Mouse (Mus musculus): ENCODE data around the gene Glrp1. TPM values are rescaled to one million over a fixed set of nuclear protein-coding genes. Genes with fewer than 3 reads are reported as not detected.

Gene Glrp1
- total and polyA plus RNA-seq, 2 experiments from 2014 or later: 0.26 TPM; not detected in 1

DNA sequence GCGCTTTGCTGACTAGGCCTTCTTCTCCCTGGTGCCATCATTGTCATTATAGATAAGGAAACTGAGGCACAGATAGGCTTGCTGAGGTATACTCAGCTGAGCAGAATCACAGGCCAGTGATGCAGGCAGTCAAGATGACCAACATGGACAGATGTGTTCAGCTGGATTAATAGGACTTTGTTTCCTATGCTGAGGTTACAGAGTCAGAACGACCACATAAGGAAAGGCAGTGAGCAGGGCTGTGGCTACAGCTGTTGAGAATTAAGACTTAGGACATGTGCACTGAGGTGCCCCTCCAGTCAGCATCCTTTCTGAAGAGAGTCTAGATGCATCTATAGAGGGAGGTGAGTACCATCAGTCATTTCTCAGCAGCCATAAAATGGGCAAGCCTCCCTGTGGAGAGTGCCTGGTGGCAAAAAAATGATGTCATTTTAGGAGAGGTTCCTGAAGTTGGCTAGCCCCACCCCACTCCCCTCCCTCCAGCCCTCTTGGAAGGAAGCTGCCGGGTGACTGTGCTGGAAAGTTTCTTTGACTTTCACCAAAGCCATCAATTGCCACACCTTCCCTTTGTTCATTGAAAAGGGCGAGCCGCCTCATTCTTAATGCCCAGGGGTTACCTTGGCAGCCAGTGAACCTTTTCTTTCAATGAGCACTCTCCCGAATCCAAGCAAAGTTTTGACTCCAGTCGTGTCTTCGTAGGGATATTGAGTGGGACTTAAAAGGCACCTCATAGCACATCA, 43.4 kb downstream of the Glrp1 start:
- 70% methylated on average over 8 of the region's 8 CpGs for WGBS
- Histone ChIP-seq H3K36me3 (replicated peaks; ENCODE audit: control insufficient read depth, insufficient read depth, low read length) (no peaks in the 10 kb centered on the region), H3K9me3 (replicated peaks; ENCODE audit: control insufficient read depth, low read length) (no peaks in the 10 kb centered on the region), H3K27ac (ENCODE audit: low read depth) (no peak overlapping the region), H3K4me1 (ENCODE audit: control insufficient read depth, insufficient read depth) (peaks cover 5% of the 10 kb centered on the region; the same call in 1 of the 2 replicates), H3K27me3 (ENCODE audit: control insufficient read depth, insufficient read depth, low read length) (no peaks in the 10 kb centered on the region), H3K4me3 (ENCODE audit: low read depth, low read length) (no peak overlapping the region), H3K4me2 (ENCODE audit: low read depth, low read length) (no peak overlapping the region), H3K9ac (replicated peaks; ENCODE audit: low read depth, low read length) (no peak overlapping the region)
- DNase-seq (ENCODE audit: low spot score) (no peak), ATAC-seq (ENCODE audit: insufficient read depth, low read depth) (no peak)
- TF ChIP-seq CTCF (IDR thresholded peaks at IDR 0.05; ENCODE audit: low read depth): no peak
- no peak for TF ChIP-seq EP300 (IDR thresholded peaks at IDR 0.05; ENCODE audit: low read depth)

DNA sequence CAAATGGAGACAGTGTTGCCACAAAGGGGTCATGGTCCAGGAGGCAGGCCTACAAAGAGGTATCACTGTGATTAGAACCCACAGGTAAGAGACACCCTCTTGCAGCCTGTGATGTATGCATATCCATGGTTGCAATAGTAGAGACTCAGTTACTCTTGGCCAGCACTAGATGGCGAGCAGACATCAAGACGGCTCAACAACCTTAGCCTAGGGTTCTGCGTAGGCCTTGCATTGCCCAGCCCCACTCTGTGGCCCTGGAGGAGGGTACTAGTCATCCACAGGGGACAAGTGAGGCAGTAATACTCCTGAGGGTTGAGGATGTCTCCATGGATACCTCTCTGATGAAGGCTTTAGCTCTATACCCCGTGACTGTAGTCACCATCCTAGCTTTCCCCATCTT, 44.1 kb downstream of the Glrp1 start:
- H3K4me3 ChIP-seq (ENCODE audit: low read depth, low read length): no peak overlapping the region
- H3K27me3 ChIP-seq (ENCODE audit: control insufficient read depth, insufficient read depth, low read length): no peaks in the 10 kb centered on the region
- ATAC-seq (ENCODE audit: insufficient read depth, low read depth) (peak; percentile 54; the same call in 1 of the 2 replicates), DNase-seq (ENCODE audit: low spot score) (no peak)
- TF ChIP-seq CTCF (IDR thresholded peaks at IDR 0.05; ENCODE audit: low read depth) (peak; percentile 62), EP300 (IDR thresholded peaks at IDR 0.05; ENCODE audit: low read depth) (no peak)
- peaks cover 5% of the 10 kb centered on the region; the same call in 1 of the 2 replicates for H3K4me1 ChIP-seq (ENCODE audit: control insufficient read depth, insufficient read depth)
- 69% methylated on average over 4 of the region's 4 CpGs for WGBS
- H3K9ac ChIP-seq (replicated peaks; ENCODE audit: low read depth, low read length): no peak overlapping the region
- H3K9me3 ChIP-seq (replicated peaks; ENCODE audit: control insufficient read depth, low read length): no peaks in the 10 kb centered on the region
- H3K27ac ChIP-seq (ENCODE audit: low read depth): no peak overlapping the region
- no peak overlapping the region for H3K4me2 ChIP-seq (ENCODE audit: low read depth, low read length)
- H3K36me3 ChIP-seq (replicated peaks; ENCODE audit: control insufficient read depth, insufficient read depth, low read length): no peaks in the 10 kb centered on the region

- no peaks in the 10 kb centered on the region for H3K9me3 ChIP-seq (replicated peaks; ENCODE audit: control insufficient read depth, low read length)
- no peaks in the 10 kb centered on the region for H3K27me3 ChIP-seq (ENCODE audit: control insufficient read depth, insufficient read depth, low read length)
- H3K4me3 ChIP-seq (ENCODE audit: low read depth, low read length): no peak overlapping the region
- no peaks in the 10 kb centered on the region for H3K36me3 ChIP-seq (replicated peaks; ENCODE audit: control insufficient read depth, insufficient read depth, low read length)
- no peak overlapping the region for H3K4me2 ChIP-seq (ENCODE audit: low read depth, low read length)
- no peak for TF ChIP-seq CTCF (IDR thresholded peaks at IDR 0.05; ENCODE audit: low read depth)
- no peak for TF ChIP-seq EP300 (IDR thresholded peaks at IDR 0.05; ENCODE audit: low read depth)
- 53% methylated on average over 6 of the region's 6 CpGs for WGBS
- DNase-seq (ENCODE audit: low spot score) (no peak), ATAC-seq (ENCODE audit: insufficient read depth, low read depth) (no peak)
- H3K4me1 ChIP-seq (ENCODE audit: control insufficient read depth, insufficient read depth): peaks cover 5% of the 10 kb centered on the region; the same call in 1 of the 2 replicates
- H3K27ac ChIP-seq (ENCODE audit: low read depth): no peak overlapping the region
- no peak overlapping the region for H3K9ac ChIP-seq (replicated peaks; ENCODE audit: low read depth, low read length)
Measured at GRCm38 (mm10) chr1:88464109-88464905, 45.6 kb downstream of the Glrp1 start.

- 85% methylated on average over 3 of the region's 3 CpGs for WGBS
- Histone ChIP-seq H3K4me2 (ENCODE audit: low read depth, low read length) (no peak overlapping the region), H3K9ac (replicated peaks; ENCODE audit: low read depth, low read length) (no peak overlapping the region), H3K27me3 (ENCODE audit: control insufficient read depth, insufficient read depth, low read length) (no peaks in the 10 kb centered on the region), H3K36me3 (replicated peaks; ENCODE audit: control insufficient read depth, insufficient read depth, low read length) (no peaks in the 10 kb centered on the region), H3K4me3 (ENCODE audit: low read depth, low read length) (no peak overlapping the region), H3K9me3 (replicated peaks; ENCODE audit: control insufficient read depth, low read length) (no peaks in the 10 kb centered on the region), H3K4me1 (ENCODE audit: control insufficient read depth, insufficient read depth) (peaks cover 5% of the 10 kb centered on the region; the same call in 1 of the 2 replicates), H3K27ac (ENCODE audit: low read depth) (no peak overlapping the region)
- DNase-seq (ENCODE audit: low spot score): no peak
- no peak for ATAC-seq (ENCODE audit: insufficient read depth, low read depth)
- TF ChIP-seq CTCF (IDR thresholded peaks at IDR 0.05; ENCODE audit: low read depth): no peak
- no peak for TF ChIP-seq EP300 (IDR thresholded peaks at IDR 0.05; ENCODE audit: low read depth)
Measured at GRCm38 (mm10) chr1:88463241-88463640, 46.6 kb downstream of the Glrp1 start.

DNA sequence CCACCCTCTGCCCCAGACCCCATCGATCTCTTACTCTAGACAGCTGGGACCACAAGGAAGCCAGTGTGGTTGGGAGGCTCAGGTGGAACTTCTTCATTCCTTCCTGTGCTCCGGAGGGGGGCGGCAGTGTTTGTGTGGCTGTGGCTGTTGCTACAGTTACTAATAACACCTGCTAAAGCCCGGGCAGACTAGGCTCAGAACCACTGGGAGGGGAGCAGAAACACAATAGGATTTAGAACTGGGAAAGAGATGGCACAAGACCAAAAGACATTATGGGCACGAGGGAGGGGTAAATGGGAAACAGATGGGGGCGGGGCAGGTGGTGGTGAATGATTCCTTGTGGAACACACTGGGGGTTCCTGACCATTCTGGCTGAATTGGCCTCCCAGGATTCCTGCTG, 47.4 kb downstream of the Glrp1 start:
- ATAC-seq (ENCODE audit: insufficient read depth, low read depth): no peak
- Histone ChIP-seq H3K4me3 (ENCODE audit: low read depth, low read length) (no peak overlapping the region), H3K9ac (replicated peaks; ENCODE audit: low read depth, low read length) (no peak overlapping the region), H3K4me1 (ENCODE audit: control insufficient read depth, insufficient read depth) (peaks cover 5% of the 10 kb centered on the region; the same call in 1 of the 2 replicates), H3K4me2 (ENCODE audit: low read depth, low read length) (no peak overlapping the region), H3K9me3 (replicated peaks; ENCODE audit: control insufficient read depth, low read length) (no peaks in the 10 kb centered on the region), H3K27ac (ENCODE audit: low read depth) (no peak overlapping the region), H3K36me3 (replicated peaks; ENCODE audit: control insufficient read depth, insufficient read depth, low read length) (no peaks in the 10 kb centered on the region), H3K27me3 (ENCODE audit: control insufficient read depth, insufficient read depth, low read length) (no peaks in the 10 kb centered on the region)
- TF ChIP-seq EP300 (IDR thresholded peaks at IDR 0.05; ENCODE audit: low read depth) (no peak), CTCF (IDR thresholded peaks at IDR 0.05; ENCODE audit: low read depth) (no peak)
- 51% methylated on average over 6 of the region's 6 CpGs for WGBS
- no peak for DNase-seq (ENCODE audit: low spot score)

All from heart, postnatal 0 days (tissue).